Mouse (Mus musculus): ENCODE data around the gene Cdcp1. TPM values are rescaled to one million over a fixed set of nuclear protein-coding genes. Genes with fewer than 3 reads are reported as not detected.
A peak's percentile ranks its signal among the peaks of the same experiment; 100 is the strongest.

Cdcp1 gene
- polyA plus RNA-seq, 1 experiment from 2014 or later: 0.49 TPM

GRCm38 (mm10) chr9:123243988-123244387, 28.1 kb upstream of the Cdcp1 start:
- no peak overlapping the region for H3K27ac ChIP-seq (ENCODE audit: low read depth, low read length)
- no peaks in the 10 kb centered on the region for H3K4me1 ChIP-seq (ENCODE audit: control insufficient read depth, insufficient read depth, low read length)
- no peak overlapping the region for H3K4me3 ChIP-seq (ENCODE audit: low read depth, low read length)
- 45% methylated on average over 10 of the region's 10 CpGs for WGBS (ENCODE audit: insufficient replicate concordance)
- H3K9me3 ChIP-seq (replicated peaks; ENCODE audit: control insufficient read depth, low read length): no peaks in the 10 kb centered on the region
- no peaks in the 10 kb centered on the region for H3K36me3 ChIP-seq (ENCODE audit: control insufficient read depth, insufficient read depth, low read length)
- no peak for ATAC-seq (replicated peaks; ENCODE audit: insufficient number of reproducible peaks, low FRiP score, low TSS enrichment)
- H3K4me2 ChIP-seq: no peak overlapping the region
- no peaks in the 10 kb centered on the region for H3K27me3 ChIP-seq (ENCODE audit: control insufficient read depth, insufficient read depth, low read length)
- H3K9ac ChIP-seq (ENCODE audit: low read depth, low read length): no peak overlapping the region

DNA sequence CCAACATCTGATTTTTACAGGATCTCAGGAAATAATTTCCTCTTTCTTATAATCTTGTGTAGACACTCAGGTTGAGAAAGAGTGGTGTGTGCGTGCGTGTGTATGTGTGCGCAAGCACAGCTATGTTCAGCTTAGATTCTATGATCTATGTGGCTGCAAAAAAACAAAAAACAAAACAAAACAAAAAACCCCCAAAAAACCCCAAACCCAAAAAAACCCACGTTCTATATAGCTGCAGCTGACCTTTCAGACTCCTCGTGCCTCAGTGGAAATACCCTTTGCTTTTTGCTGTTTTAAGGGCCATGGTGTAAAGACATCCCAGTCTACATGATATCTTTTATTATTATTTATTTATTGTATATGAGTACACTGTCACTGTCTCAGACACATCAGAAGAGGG, 25.4 kb upstream of the Cdcp1 start:
- H3K4me1 ChIP-seq (ENCODE audit: control insufficient read depth, insufficient read depth, low read length): no peaks in the 10 kb centered on the region
- H3K27ac ChIP-seq (ENCODE audit: low read depth, low read length): no peak overlapping the region
- H3K4me2 ChIP-seq: no peak overlapping the region
- H3K9ac ChIP-seq (ENCODE audit: low read depth, low read length): no peak overlapping the region
- no peak overlapping the region for H3K4me3 ChIP-seq (ENCODE audit: low read depth, low read length)
- ATAC-seq (replicated peaks; ENCODE audit: insufficient number of reproducible peaks, low FRiP score, low TSS enrichment): no peak
- H3K9me3 ChIP-seq (replicated peaks; ENCODE audit: control insufficient read depth, low read length): no peaks in the 10 kb centered on the region
- H3K36me3 ChIP-seq (ENCODE audit: control insufficient read depth, insufficient read depth, low read length): no peaks in the 10 kb centered on the region
- 93% methylated on average over 5 of the region's 5 CpGs for whole genome bisulfite sequencing (ENCODE audit: insufficient replicate concordance)
- no peaks in the 10 kb centered on the region for H3K27me3 ChIP-seq (ENCODE audit: control insufficient read depth, insufficient read depth, low read length)

GRCm38 (mm10) chr9:123240751-123241150, 24.9 kb upstream of the Cdcp1 start:
- H3K27me3 ChIP-seq (ENCODE audit: control insufficient read depth, insufficient read depth, low read length): no peaks in the 10 kb centered on the region
- H3K4me1 ChIP-seq (ENCODE audit: control insufficient read depth, insufficient read depth, low read length): no peaks in the 10 kb centered on the region
- 69% methylated on average over 2 of the region's 2 CpGs for WGBS (ENCODE audit: insufficient replicate concordance)
- H3K9me3 ChIP-seq (replicated peaks; ENCODE audit: control insufficient read depth, low read length): no peaks in the 10 kb centered on the region
- no peak overlapping the region for H3K4me2 ChIP-seq
- no peak overlapping the region for H3K9ac ChIP-seq (ENCODE audit: low read depth, low read length)
- ATAC-seq (replicated peaks; ENCODE audit: insufficient number of reproducible peaks, low FRiP score, low TSS enrichment): no peak
- no peak overlapping the region for H3K27ac ChIP-seq (ENCODE audit: low read depth, low read length)
- no peak overlapping the region for H3K4me3 ChIP-seq (ENCODE audit: low read depth, low read length)
- H3K36me3 ChIP-seq (ENCODE audit: control insufficient read depth, insufficient read depth, low read length): no peaks in the 10 kb centered on the region

- H3K27ac ChIP-seq (ENCODE audit: low read depth, low read length): no peak overlapping the region
- WGBS (ENCODE audit: insufficient replicate concordance): 90% methylated on average over 5 of the region's 5 CpGs
- no peaks in the 10 kb centered on the region for H3K36me3 ChIP-seq (ENCODE audit: control insufficient read depth, insufficient read depth, low read length)
- H3K4me1 ChIP-seq (ENCODE audit: control insufficient read depth, insufficient read depth, low read length): no peaks in the 10 kb centered on the region
- H3K4me3 ChIP-seq (ENCODE audit: low read depth, low read length): no peak overlapping the region
- no peak overlapping the region for H3K9ac ChIP-seq (ENCODE audit: low read depth, low read length)
- H3K9me3 ChIP-seq (replicated peaks; ENCODE audit: control insufficient read depth, low read length): no peaks in the 10 kb centered on the region
- no peaks in the 10 kb centered on the region for H3K27me3 ChIP-seq (ENCODE audit: control insufficient read depth, insufficient read depth, low read length)
- no peak overlapping the region for H3K4me2 ChIP-seq
- no peak for ATAC-seq (replicated peaks; ENCODE audit: insufficient number of reproducible peaks, low FRiP score, low TSS enrichment)
Measured at GRCm38 (mm10) chr9:123240271-123240670, 24.4 kb upstream of the Cdcp1 start.

DNA sequence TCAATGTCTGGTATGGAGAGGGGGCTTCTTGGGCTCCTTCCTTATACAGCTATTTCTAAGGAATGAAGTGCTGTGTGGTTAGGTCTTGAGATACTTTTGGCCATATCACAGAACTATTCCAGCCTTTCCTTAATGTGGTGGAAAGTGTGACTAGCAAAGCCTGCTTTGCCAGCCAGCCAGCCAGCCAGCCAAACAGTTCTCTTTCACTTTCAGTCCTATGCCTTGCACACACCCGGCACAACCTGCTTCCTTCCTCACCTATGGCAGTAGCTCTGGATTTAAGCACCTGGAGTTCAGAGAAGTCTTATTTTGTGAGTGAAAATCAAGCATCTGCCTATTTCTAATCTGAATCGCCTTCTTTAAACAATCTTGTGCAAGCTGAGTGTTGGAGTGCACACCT, 23.8 kb upstream of the Cdcp1 start:
- WGBS (ENCODE audit: insufficient replicate concordance): 69% methylated on average over 2 of the region's 2 CpGs
- Histone ChIP-seq H3K4me3 (ENCODE audit: low read depth, low read length) (no peak overlapping the region), H3K4me1 (ENCODE audit: control insufficient read depth, insufficient read depth, low read length) (no peaks in the 10 kb centered on the region), H3K4me2 (no peak overlapping the region), H3K36me3 (ENCODE audit: control insufficient read depth, insufficient read depth, low read length) (no peaks in the 10 kb centered on the region), H3K9ac (ENCODE audit: low read depth, low read length) (no peak overlapping the region), H3K27ac (ENCODE audit: low read depth, low read length) (no peak overlapping the region), H3K9me3 (replicated peaks; ENCODE audit: control insufficient read depth, low read length) (no peaks in the 10 kb centered on the region), H3K27me3 (ENCODE audit: control insufficient read depth, insufficient read depth, low read length) (no peaks in the 10 kb centered on the region)
- ATAC-seq (replicated peaks; ENCODE audit: insufficient number of reproducible peaks, low FRiP score, low TSS enrichment): no peak

DNA sequence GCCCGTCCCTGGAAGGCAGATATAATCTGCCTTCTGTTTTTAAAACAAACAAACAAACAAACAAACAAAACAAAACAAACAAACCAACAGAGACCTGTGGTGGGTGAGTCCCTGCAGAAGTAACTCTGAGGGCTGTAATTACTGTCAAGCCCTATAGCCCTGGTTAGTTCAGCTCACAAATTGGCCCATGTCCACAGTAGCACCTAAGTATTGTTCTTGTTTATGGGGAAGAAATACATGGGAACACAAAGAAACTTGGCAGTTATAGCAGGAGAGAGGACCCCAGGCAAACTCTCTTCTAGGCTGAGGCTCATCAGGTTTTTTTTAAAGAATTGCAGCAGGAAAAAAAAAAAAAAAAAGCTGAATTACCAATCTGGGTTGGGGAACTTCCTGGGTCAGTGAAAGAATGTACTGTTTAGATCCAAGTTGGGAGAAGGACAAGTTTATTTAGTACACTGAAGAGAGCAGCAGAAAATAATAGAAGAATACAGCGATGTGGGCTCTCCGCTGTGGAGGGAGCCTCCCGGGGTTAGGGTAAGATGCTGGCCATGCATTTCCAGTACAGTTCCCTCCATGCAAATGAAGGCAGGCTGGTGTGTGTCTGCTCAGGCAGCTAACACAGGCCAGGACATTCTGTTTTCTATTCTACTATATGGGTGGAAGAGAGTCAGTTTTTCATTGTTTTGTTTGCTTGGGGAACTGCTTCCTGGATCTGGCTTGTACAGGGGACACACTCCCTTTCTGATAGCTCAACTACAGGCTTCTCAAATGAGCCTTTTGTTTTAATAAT, 22.6 kb upstream of the Cdcp1 start:
- H3K4me2 ChIP-seq: no peak overlapping the region
- H3K27ac ChIP-seq (ENCODE audit: low read depth, low read length): peak overlapping the region; percentile 57
- no peaks in the 10 kb centered on the region for H3K4me1 ChIP-seq (ENCODE audit: control insufficient read depth, insufficient read depth, low read length)
- no peaks in the 10 kb centered on the region for H3K36me3 ChIP-seq (ENCODE audit: control insufficient read depth, insufficient read depth, low read length)
- 0 out of 2 replicates have a peak, but pooled peaks have one; percentile 12 for ATAC-seq (replicated peaks; ENCODE audit: insufficient number of reproducible peaks, low FRiP score, low TSS enrichment)
- WGBS (ENCODE audit: insufficient replicate concordance): 47% methylated on average over 4 of the region's 4 CpGs
- no peak overlapping the region for H3K9ac ChIP-seq (ENCODE audit: low read depth, low read length)
- H3K27me3 ChIP-seq (ENCODE audit: control insufficient read depth, insufficient read depth, low read length): no peaks in the 10 kb centered on the region
- H3K4me3 ChIP-seq (ENCODE audit: low read depth, low read length): no peak overlapping the region
- no peaks in the 10 kb centered on the region for H3K9me3 ChIP-seq (replicated peaks; ENCODE audit: control insufficient read depth, low read length)

DNA sequence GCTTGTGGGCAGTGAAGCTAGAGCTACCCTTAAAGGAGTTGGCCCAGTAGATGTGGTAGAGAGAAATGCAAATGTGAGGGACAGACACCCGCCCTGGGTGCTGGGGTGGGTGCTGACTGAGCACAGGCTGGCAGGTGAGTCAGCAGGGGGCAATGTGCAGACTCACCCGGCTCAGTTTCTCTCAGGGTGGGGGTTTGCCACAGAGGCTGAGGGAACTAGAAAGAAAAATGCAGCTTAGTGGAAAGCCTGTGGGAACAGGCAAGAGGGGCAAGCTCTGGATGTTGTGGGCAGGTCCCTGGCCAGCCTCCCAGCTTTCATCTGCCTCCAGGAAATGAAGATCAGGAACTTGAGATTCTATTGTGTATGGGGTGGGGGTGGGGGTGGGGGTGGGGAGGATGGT, 21.9 kb upstream of the Cdcp1 start:
- Histone ChIP-seq H3K9ac (ENCODE audit: low read depth, low read length) (no peak overlapping the region), H3K27ac (ENCODE audit: low read depth, low read length) (peak overlapping the region; percentile 24; the same call in 1 of the 2 replicates)
- no peak; the same call in 1 of the 2 replicates for ATAC-seq (replicated peaks; ENCODE audit: insufficient number of reproducible peaks, low FRiP score, low TSS enrichment)

GRCm38 (mm10) chr9:123235621-123236020, 19.8 kb upstream of the Cdcp1 start:
- H3K4me2 ChIP-seq: no peak overlapping the region
- no peaks in the 10 kb centered on the region for H3K27me3 ChIP-seq (ENCODE audit: control insufficient read depth, insufficient read depth, low read length)
- H3K9ac ChIP-seq (ENCODE audit: low read depth, low read length): no peak overlapping the region
- H3K4me1 ChIP-seq (ENCODE audit: control insufficient read depth, insufficient read depth, low read length): no peaks in the 10 kb centered on the region
- 38% methylated on average over 3 of the region's 3 CpGs for WGBS (ENCODE audit: insufficient replicate concordance)
- no peak overlapping the region for H3K27ac ChIP-seq (ENCODE audit: low read depth, low read length)
- no peak for ATAC-seq (replicated peaks; ENCODE audit: insufficient number of reproducible peaks, low FRiP score, low TSS enrichment)
- no peak overlapping the region for H3K4me3 ChIP-seq (ENCODE audit: low read depth, low read length)
- no peaks in the 10 kb centered on the region for H3K36me3 ChIP-seq (ENCODE audit: control insufficient read depth, insufficient read depth, low read length)
- no peaks in the 10 kb centered on the region for H3K9me3 ChIP-seq (replicated peaks; ENCODE audit: control insufficient read depth, low read length)

More for the DNA sequence above, 21.9 kb upstream of the Cdcp1 start:
- no peak overlapping the region for H3K4me2 ChIP-seq
- H3K9me3 ChIP-seq (replicated peaks; ENCODE audit: control insufficient read depth, low read length): no peaks in the 10 kb centered on the region
- no peaks in the 10 kb centered on the region for H3K36me3 ChIP-seq (ENCODE audit: control insufficient read depth, insufficient read depth, low read length)
- no peaks in the 10 kb centered on the region for H3K4me1 ChIP-seq (ENCODE audit: control insufficient read depth, insufficient read depth, low read length)
- H3K4me3 ChIP-seq (ENCODE audit: low read depth, low read length): no peak overlapping the region
- no peaks in the 10 kb centered on the region for H3K27me3 ChIP-seq (ENCODE audit: control insufficient read depth, insufficient read depth, low read length)
- WGBS (ENCODE audit: insufficient replicate concordance): 26% methylated on average over 2 of the region's 2 CpGs

- no peaks in the 10 kb centered on the region for H3K36me3 ChIP-seq (ENCODE audit: control insufficient read depth, insufficient read depth, low read length)
- no peak overlapping the region for H3K4me3 ChIP-seq (ENCODE audit: low read depth, low read length)
- no peak overlapping the region for H3K9ac ChIP-seq (ENCODE audit: low read depth, low read length)
- H3K27ac ChIP-seq (ENCODE audit: low read depth, low read length): no peak overlapping the region
- H3K4me2 ChIP-seq: no peak overlapping the region
- H3K9me3 ChIP-seq (replicated peaks; ENCODE audit: control insufficient read depth, low read length): no peaks in the 10 kb centered on the region
- WGBS (ENCODE audit: insufficient replicate concordance): 65% methylated on average over 4 of the region's 4 CpGs
- H3K4me1 ChIP-seq (ENCODE audit: control insufficient read depth, insufficient read depth, low read length): no peaks in the 10 kb centered on the region
- no peaks in the 10 kb centered on the region for H3K27me3 ChIP-seq (ENCODE audit: control insufficient read depth, insufficient read depth, low read length)
- ATAC-seq (replicated peaks; ENCODE audit: insufficient number of reproducible peaks, low FRiP score, low TSS enrichment): no peak
Measured at GRCm38 (mm10) chr9:123229826-123230225, 14.0 kb upstream of the Cdcp1 start.

Data from heart, embryonic 11.5 days (tissue).